Mouse (Mus musculus): Measurements from ENCODE around the gene Gm17662. TPM values are rescaled to one million over a fixed set of nuclear protein-coding genes. Genes with fewer than 3 reads are reported as not detected.

Gm17662 gene
- total and polyA plus RNA-seq, 3 experiments: not detected

- Histone ChIP-seq H3K27me3 (ENCODE audit: control insufficient read depth in 1 of 2, insufficient read depth in 2 of 2, low read length in 2 of 2) (no peaks in the 10 kb centered on the region), H3K27ac (ENCODE audit: control insufficient read depth, low read depth, low read length) (no peak overlapping the region), H3K9me3 (replicated peaks; ENCODE audit: insufficient read depth, low read length) (no peaks in the 10 kb centered on the region), H3K4me1 (ENCODE audit: control insufficient read depth in 1 of 2, insufficient read depth in 2 of 2, low read length in 2 of 2) (no peaks in the 10 kb centered on the region), H3K9ac (ENCODE audit: control insufficient read depth, low read depth, low read length, poor library complexity, severe bottlenecking) (no peak overlapping the region), H3K4me3 (ENCODE audit: control insufficient read depth in 1 of 2, insufficient read depth in 1 of 2, low read depth in 2 of 2, low read length in 2 of 2) (no peak overlapping the region), H3K36me3 (ENCODE audit: control insufficient read depth in 1 of 2, insufficient read depth in 2 of 2, low read length in 2 of 2) (no peaks in the 10 kb centered on the region), H3K79me2 (ENCODE audit: control insufficient read depth, insufficient read depth, low read length, poor library complexity) (no peaks in the 10 kb centered on the region)
- TF ChIP-seq ELF1 (IDR thresholded peaks at IDR 0.05; ENCODE audit: low read depth, low read length): no peak
- no peak for TF ChIP-seq MYC (IDR thresholded peaks at IDR 0.05; ENCODE audit: low read depth, low read length)
- no peak for DNase-seq (ENCODE audit: low read depth, low spot score)
Measured at GRCm38 (mm10) chr4:104888499-104889262, 31.6 kb downstream of the Gm17662 start.

GRCm38 (mm10) chr4:104891708-104892107 is 34.6 kb downstream of the Gm17662 start:
- Histone ChIP-seq H3K9me3 (replicated peaks; ENCODE audit: insufficient read depth, low read length) (no peaks in the 10 kb centered on the region), H3K4me3 (ENCODE audit: control insufficient read depth in 1 of 2, insufficient read depth in 1 of 2, low read depth in 2 of 2, low read length in 2 of 2) (no peak overlapping the region), H3K27me3 (ENCODE audit: control insufficient read depth in 1 of 2, insufficient read depth in 2 of 2, low read length in 2 of 2) (no peaks in the 10 kb centered on the region), H3K36me3 (ENCODE audit: control insufficient read depth in 1 of 2, insufficient read depth in 2 of 2, low read length in 2 of 2) (no peaks in the 10 kb centered on the region), H3K9ac (ENCODE audit: control insufficient read depth, low read depth, low read length, poor library complexity, severe bottlenecking) (no peak overlapping the region), H3K27ac (ENCODE audit: control insufficient read depth, low read depth, low read length) (no peak overlapping the region), H3K4me1 (ENCODE audit: control insufficient read depth in 1 of 2, insufficient read depth in 2 of 2, low read length in 2 of 2) (no peaks in the 10 kb centered on the region), H3K79me2 (ENCODE audit: control insufficient read depth, insufficient read depth, low read length, poor library complexity) (no peaks in the 10 kb centered on the region)
- TF ChIP-seq MYC (IDR thresholded peaks at IDR 0.05; ENCODE audit: low read depth, low read length) (no peak), POLR2AphosphoS5 (IDR thresholded peaks at IDR 0.05; ENCODE audit: borderline replicate concordance, low read depth, low read length) (no peak), E2F4 (IDR thresholded peaks at IDR 0.05; ENCODE audit: borderline replicate concordance, low read depth, low read length) (no peak), SMC3 (IDR thresholded peaks at IDR 0.05; ENCODE audit: low read depth, low read length) (no peak), ZNF384 (IDR thresholded peaks at IDR 0.05; ENCODE audit: low read depth, low read length) (no peak), NRF1 (IDR thresholded peaks at IDR 0.05; ENCODE audit: insufficient read depth, low read depth, low read length, poor library complexity, severe bottlenecking) (no peak), ZMIZ1 (IDR thresholded peaks at IDR 0.05; ENCODE audit: low read depth, low read length) (no peak), MXI1 (IDR thresholded peaks at IDR 0.05; ENCODE audit: low read depth, low read length) (no peak), HCFC1 (IDR thresholded peaks at IDR 0.05; ENCODE audit: low read depth, low read length) (no peak), TBP (IDR thresholded peaks at IDR 0.05; ENCODE audit: low read depth, low read length) (no peak), EP300 (IDR thresholded peaks at IDR 0.05; ENCODE audit: low read depth in 1 of 2, low read length in 2 of 2) (no peak), UBTF (IDR thresholded peaks at IDR 0.05; ENCODE audit: borderline replicate concordance, insufficient read depth, low read depth, low read length) (no peak), MAX (IDR thresholded peaks at IDR 0.05; ENCODE audit: low read length) (no peak)
- no peak for DNase-seq (ENCODE audit: low read depth, low spot score)

Measured in MEL (cell line).